Mouse (Mus musculus) thymus, adult 2 months (tissue): Measurements from ENCODE around the gene Sfrp5.

Source experiments
- CTCF ChIP-seq: fragments of 200-500 bp; IDR thresholded peaks from 2 replicates; pipeline ENCODE4 v1.5.1; 2012; ENCODE audit warnings: mild to moderate bottlenecking, control low read depth, low read length, moderate library complexity, borderline replicate concordance; ENCODE audit not compliant: control insufficient read depth, poor library complexity, insufficient read depth; ENCODE audit errors: extremely low read depth
- POLR2A ChIP-seq: fragments of 200-500 bp; IDR thresholded peaks from 2 replicates; pipeline ENCODE4 v1.6.1; 2012; ENCODE audit warnings: mild to moderate bottlenecking, low read length, control low read depth, moderate library complexity; ENCODE audit not compliant: control insufficient read depth, poor library complexity, insufficient read depth; ENCODE audit errors: extremely low read depth

- TF ChIP-seq CTCF (no peak), POLR2A (no peak)
Measured at GRCm38 (mm10) chr19:42157493-42158237, 44.4 kb downstream of the Sfrp5 start.
